In genomic region chr4:48334927-48335763, GRCm38 (mm10) we compare ENCODE assay signal across 11 mouse cellular contexts. TPM values are rescaled to one million over a fixed set of nuclear protein-coding genes. Genes with fewer than 3 reads are reported as not detected.
DNase-seq lines count a peak whose midpoint lies in the region; ATAC-seq and TF ChIP-seq lines count a peak whose summit lies in the region.
"Had no signal": no experiment of that assay in that cellular context is flagged by ENCODE, and none has a peak within 500 bp of the region (broad histone marks: within the 10 kb centered on the region; RNA-seq: fewer than 3 reads in every experiment).

No protein-coding gene starts in this region.

- peak; percentile 25 for TF ChIP-seq CTCF in left cerebral cortex, adult 2 months (IDR thresholded peaks at IDR 0.05)
- TF ChIP-seq CTCF in hindbrain, postnatal 0 days (IDR thresholded peaks at IDR 0.05; ENCODE audit: low read depth) = peak; percentile 60

- peak; percentile 85 for ATAC-seq in forebrain, embryonic 11.5 days (replicated peaks; ENCODE audit: low FRiP score)
- ATAC-seq in hindbrain, postnatal 0 days = no peak
- ATAC-seq: CD4-positive, CD25-positive, alpha-beta regulatory T cell, adult 4 months had no signal

- H3K36me3 ChIP-seq in forebrain, embryonic 11.5 days (ENCODE audit: control insufficient read depth, insufficient read depth, low read length) = no peaks in the 10 kb centered on the region
- H3K36me3 ChIP-seq in hindbrain, postnatal 0 days (ENCODE audit: insufficient read depth, low read length) = no peaks in the 10 kb centered on the region

- H3K4me2 ChIP-seq in forebrain, embryonic 11.5 days (ENCODE audit: low read depth, low read length, severe bottlenecking) = no peak overlapping the region
- H3K4me2 ChIP-seq in hindbrain, postnatal 0 days (ENCODE audit: low read depth, low read length) = no peak overlapping the region

- intact Hi-C loops in left cerebral cortex, adult 2 months (cut with DNase I) = no loop called here
- intact Hi-C loops in left cerebral cortex, postnatal 14 days (cut with DNase I) = no loop called here
- intact Hi-C loops in gastrocnemius, postnatal 36 days (cut with DNase I) = no loop called here

- H3K4me3 ChIP-seq in left cerebral cortex, adult 2 months = no peak overlapping the region
- H3K4me3 ChIP-seq in forebrain, embryonic 11.5 days (ENCODE audit: low read depth, low read length) = no peak overlapping the region
- H3K4me3 ChIP-seq in hindbrain, postnatal 0 days (ENCODE audit: low read length) = no peak overlapping the region

- DNase-seq in left cerebral cortex, adult 2 months (ENCODE audit: extremely low spot score in 1 of 2, low spot score in 2 of 2) = no peak
- no peak for DNase-seq in left cerebral cortex, postnatal 14 days (ENCODE audit: low spot score in 2 of 2)
- peak; percentile 52 for DNase-seq in forebrain, embryonic 11.5 days (ENCODE audit: low spot score)
- peak; percentile 36 for DNase-seq in hindbrain, postnatal 0 days (ENCODE audit: low spot score)
- DNase-seq in retina, postnatal 7 days (ENCODE audit: low read depth, low spot score) = peak; percentile 49
- no peak for DNase-seq in gastrocnemius, postnatal 36 days
- no peak for DNase-seq in heart, adult 11 months
- DNase-seq in spleen, adult 12 weeks (ENCODE audit: low spot score) = no peak
- DNase-seq: layer of hippocampus, postnatal 36 days had no signal

- WGBS in forebrain, embryonic 11.5 days = 6% methylated on average over 7 of the region's 7 CpGs
- 25% methylated on average over 7 of the region's 7 CpGs for WGBS in hindbrain, postnatal 0 days

- H3K27ac ChIP-seq in left cerebral cortex, adult 2 months = no peak overlapping the region
- H3K27ac ChIP-seq in forebrain, embryonic 11.5 days (ENCODE audit: low read depth, low read length) = no peak overlapping the region
- no peak overlapping the region for H3K27ac ChIP-seq in hindbrain, postnatal 0 days
- H3K27ac ChIP-seq: liver, embryonic 14.5 days had no signal

- peaks cover 5% of the 10 kb centered on the region; the same call in 1 of the 2 replicates for H3K4me1 ChIP-seq in forebrain, embryonic 11.5 days (replicated peaks; ENCODE audit: control insufficient read depth, insufficient read depth, low read length)
- no peaks in the 10 kb centered on the region for H3K4me1 ChIP-seq in hindbrain, postnatal 0 days (ENCODE audit: insufficient read depth, low read length)

- no peaks in the 10 kb centered on the region; the same call in 1 of the 2 replicates for H3K27me3 ChIP-seq in forebrain, embryonic 11.5 days (ENCODE audit: control insufficient read depth, insufficient read depth, low read length)
- H3K27me3 ChIP-seq in hindbrain, postnatal 0 days (ENCODE audit: insufficient read depth, low read length) = no peaks in the 10 kb centered on the region

- no peaks in the 10 kb centered on the region for H3K9me3 ChIP-seq in forebrain, embryonic 11.5 days (ENCODE audit: control insufficient read depth, low read length)
- H3K9me3 ChIP-seq in hindbrain, postnatal 0 days (ENCODE audit: low read length) = no peaks in the 10 kb centered on the region

- H3K9ac ChIP-seq in forebrain, embryonic 11.5 days (ENCODE audit: low read length) = no peak overlapping the region
- no peak overlapping the region for H3K9ac ChIP-seq in hindbrain, postnatal 0 days (replicated peaks; ENCODE audit: low read length)
- H3K9ac ChIP-seq: liver, embryonic 14.5 days had no signal

RNA-seq across cellular contexts. Expression of gene Invs, which starts 55.6 kb away (rescaled TPM):
- 10 to 100 TPM; 12.7 to 13.3 TPM for total RNA-seq in left cerebral cortex, adult 2 months (2021)
- 10 to 100 TPM in 1 of 2 experiments, 1 to 10 TPM in 1; 10.0 to 10.8 TPM for total RNA-seq in left cerebral cortex, postnatal 14 days (2021)
- 7.5 and 9.8 TPM in 2 replicates for polyA plus RNA-seq in forebrain, embryonic 11.5 days (2014; fragmentation: Nextera tagmentation; extraction: Ambion mirVana)
- total RNA-seq in hindbrain, postnatal 0 days (2014; rRNA removed) = 4.7 and 10.9 TPM in 2 replicates
- 2.9 and 3.4 TPM in 2 replicates for polyA plus RNA-seq in hindbrain, postnatal 0 days (2015; fragmentation: Nextera tagmentation; extraction: Ambion mirVana)
- total RNA-seq in gastrocnemius, postnatal 36 days (2021) = 1 to 10 TPM; 2.0 to 2.3 TPM

RNA-seq across cellular contexts. Expression of gene Erp44, which starts 55.8 kb away (rescaled TPM):
- total RNA-seq in left cerebral cortex, adult 2 months (2021) = 10 to 100 TPM; 33.7 to 38.3 TPM
- 10 to 100 TPM; 33.3 to 37.2 TPM for total RNA-seq in left cerebral cortex, postnatal 14 days (2021)
- polyA plus RNA-seq in forebrain, embryonic 11.5 days (2014; fragmentation: Nextera tagmentation; extraction: Ambion mirVana) = 60.5 and 63.3 TPM in 2 replicates
- total RNA-seq in hindbrain, postnatal 0 days (2014; rRNA removed) = 15.1 and 27.3 TPM in 2 replicates
- 50.4 and 52.5 TPM in 2 replicates for polyA plus RNA-seq in hindbrain, postnatal 0 days (2015; fragmentation: Nextera tagmentation; extraction: Ambion mirVana)
- 10 to 100 TPM; 23.8 to 25.4 TPM for total RNA-seq in gastrocnemius, postnatal 36 days (2021)

Comparison
In these comparisons a context has a peak if more than half of its experiments do, and no peak if none do; other contexts are left out.
1. DNase-seq: peak in forebrain, embryonic 11.5 days (single experiment), hindbrain, postnatal 0 days (single experiment) and retina, postnatal 7 days (single experiment); none in left cerebral cortex, adult 2 months (0 of 2), left cerebral cortex, postnatal 14 days (0 of 2), gastrocnemius, postnatal 36 days (0 of 2), heart, adult 11 months (single experiment) and spleen, adult 12 weeks (single experiment).